Mouse (Mus musculus) left cerebral cortex, adult 8-10 months (tissue): ENCODE results near the gene Calm3. TPM values are rescaled to one million over a fixed set of nuclear protein-coding genes. Genes with fewer than 3 reads are reported as not detected.

Source experiments
- DNase-seq, 2 experiments: peaks; one replicate each; pipeline ENCODE4 v3.0.0; 2022; ENCODE audit warnings: low spot score in 2 of 2
- total RNA-seq, 4 experiments: library from RNA; stranded (reverse); gene quantifications; 2 replicates each; pipeline ENCODE4 v1.2.4; 2022

The Calm3 gene
- total RNA-seq, 4 experiments from 2014 or later: 1,595 to 1,874 (median 1,737) TPM

- DNase-seq: no peak
Observed at GRCm38 (mm10) chr7:16942861-16943260, 18.9 kb upstream of the Calm3 start.

DNA sequence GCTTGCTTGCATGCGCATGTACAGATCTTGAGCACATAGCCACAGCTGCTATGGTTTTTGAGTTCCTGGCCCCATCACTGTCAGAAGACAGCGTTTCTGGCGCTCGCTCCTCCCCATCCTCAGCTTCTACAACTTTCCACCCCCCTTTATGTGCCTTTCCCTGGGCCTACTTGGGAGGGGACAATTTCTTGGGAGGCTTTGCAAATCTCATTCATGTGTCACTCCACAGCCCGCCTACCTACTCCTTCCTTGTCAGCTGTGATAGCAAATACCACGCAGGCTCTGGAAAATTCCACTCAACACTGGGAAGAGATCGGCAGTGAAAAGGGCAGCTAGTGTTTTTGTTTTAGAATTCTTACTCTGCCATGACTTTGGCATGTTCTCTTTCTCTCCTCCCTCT lies 16.4 kb upstream of the Calm3 start:
- DNase-seq: peak in 1 of 2 experiments; percentile 84

- DNase-seq: peak in 1 of 2 experiments; percentile 78
Observed at GRCm38 (mm10) chr7:16938117-16938791, 14.3 kb upstream of the Calm3 start.

- no peak for DNase-seq
Observed at GRCm38 (mm10) chr7:16937312-16937711, 13.4 kb upstream of the Calm3 start.

DNA sequence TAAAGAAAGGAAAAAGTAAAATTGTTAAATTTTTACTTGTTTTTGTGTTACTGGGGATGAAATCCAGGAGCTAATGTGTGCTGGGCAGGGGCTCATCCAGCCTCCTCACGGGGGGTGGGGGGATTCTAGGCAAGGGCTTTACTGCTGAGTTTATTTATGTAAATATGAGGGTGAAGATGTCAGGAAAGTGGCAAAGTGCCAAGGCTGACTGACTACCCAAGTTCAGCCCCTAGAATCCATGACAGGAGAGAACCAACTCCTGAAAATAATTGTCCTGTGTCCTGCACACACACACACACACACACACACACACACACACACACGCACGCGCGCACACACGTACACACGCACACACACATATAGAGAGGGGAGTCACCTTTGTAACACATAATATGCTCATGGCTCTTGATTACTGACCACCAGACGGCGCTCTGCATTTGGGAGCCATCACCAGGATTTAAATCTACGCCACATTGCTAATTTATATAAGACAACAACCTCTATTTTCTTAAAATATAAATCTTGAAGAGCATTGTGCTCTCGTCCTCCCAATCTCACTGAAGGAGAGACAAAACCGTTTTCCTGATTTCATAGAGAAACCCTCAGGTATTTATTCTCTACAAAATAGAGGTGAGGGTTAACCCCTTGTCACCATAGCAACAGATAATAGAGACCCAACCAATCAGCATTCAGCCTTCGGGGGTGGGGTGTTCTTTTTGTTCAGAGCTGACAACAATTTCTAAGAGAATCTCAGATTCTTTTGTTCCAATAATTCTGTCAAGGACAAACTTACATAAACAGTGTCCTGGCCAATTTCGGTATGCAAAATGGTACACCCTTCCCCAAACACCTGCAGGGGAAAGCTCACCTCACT lies 9.0 kb upstream of the Calm3 start:
- no peak for DNase-seq

- no peak for DNase-seq
Observed at GRCm38 (mm10) chr7:16931968-16932627, 8.2 kb upstream of the Calm3 start.

DNA sequence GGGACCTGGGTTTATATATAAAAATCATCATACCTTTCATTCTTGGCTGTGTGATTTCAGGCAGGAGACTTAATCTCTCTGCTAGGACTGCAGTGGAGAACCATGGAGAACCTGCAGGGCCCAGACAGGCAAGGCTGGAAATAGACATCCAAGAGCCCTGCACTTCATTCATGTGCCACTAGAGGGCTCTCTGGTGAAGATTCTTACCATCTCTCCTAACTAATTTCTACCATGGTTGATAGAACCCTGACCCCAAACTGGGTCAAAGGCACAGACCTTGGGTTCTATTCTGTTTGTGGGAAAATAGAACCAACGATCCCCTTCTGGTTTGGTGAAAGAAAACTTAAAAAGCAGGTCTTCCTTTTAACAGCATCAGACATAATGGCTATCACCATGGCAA lies 6.9 kb upstream of the Calm3 start:
- DNase-seq: no peak

GRCm38 (mm10) chr7:16928341-16928740 lies 4.4 kb upstream of the Calm3 start:
- DNase-seq: no peak

- DNase-seq: peak; percentile 61 to 70
Observed at GRCm38 (mm10) chr7:16923283-16924036, 454 bp downstream of the Calm3 start.

DNA sequence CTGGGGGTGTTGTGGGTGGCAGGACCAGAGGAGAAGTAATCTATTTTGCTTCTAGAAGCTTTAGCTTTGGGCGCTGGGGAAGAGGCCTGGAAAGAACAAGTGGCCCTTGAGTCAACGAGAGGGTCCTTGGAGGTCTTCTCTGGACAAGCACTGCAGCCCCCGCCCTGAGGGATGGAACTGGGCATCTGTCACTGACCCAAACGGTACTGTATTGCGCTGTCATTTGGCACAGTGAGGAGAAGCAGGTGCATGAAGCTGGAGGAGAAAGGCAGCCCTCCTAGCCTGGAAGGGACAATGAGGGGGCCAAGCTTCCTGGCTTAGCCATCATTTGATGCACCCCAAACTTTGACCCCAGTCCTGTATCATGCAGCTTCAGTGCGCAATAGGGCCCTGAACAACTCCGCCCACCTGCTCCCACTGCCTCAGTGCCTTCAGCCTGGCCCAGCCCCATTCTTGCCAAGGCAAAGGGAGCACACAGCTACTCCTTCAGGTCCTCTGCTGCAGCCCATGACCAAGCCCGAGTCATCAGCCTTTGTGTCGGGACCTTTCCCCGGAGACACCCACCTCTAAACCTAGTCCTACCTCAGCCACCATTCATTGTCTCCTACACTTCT lies 1.4 kb downstream of the Calm3 start:
- DNase-seq: peak; percentile 34 to 62

GRCm38 (mm10) chr7:16921881-16922335 lies 2.0 kb downstream of the Calm3 start:
- DNase-seq: peak in 1 of 2 experiments; percentile 25

GRCm38 (mm10) chr7:16920818-16921791 lies 2.8 kb downstream of the Calm3 start:
- peak in 1 of 2 experiments; percentile 42 for DNase-seq

DNA sequence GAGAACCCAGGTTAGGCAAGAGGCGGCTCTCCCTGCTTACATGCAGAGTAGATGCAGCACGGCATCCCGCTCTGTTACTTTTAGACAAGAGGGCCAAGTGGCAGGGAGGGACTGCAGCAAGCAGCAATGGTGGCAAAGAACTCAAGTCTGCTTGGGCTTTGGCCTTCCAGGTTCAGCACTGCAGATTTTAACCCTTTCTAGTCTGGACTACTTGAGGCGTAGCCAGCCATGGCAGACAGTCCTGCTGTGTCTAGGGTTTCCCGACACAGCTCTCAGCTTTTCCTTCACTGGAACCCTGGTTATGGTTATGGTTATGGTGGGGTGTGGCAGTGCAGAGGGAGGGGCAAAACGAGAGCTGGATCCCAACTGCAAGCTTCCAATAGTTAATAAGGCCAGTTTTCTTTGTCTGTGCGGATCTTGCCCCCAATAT lies 3.7 kb downstream of the Calm3 start:
- no peak for DNase-seq

- no peak for DNase-seq
Observed at GRCm38 (mm10) chr7:16919395-16920149, 4.3 kb downstream of the Calm3 start.

DNA sequence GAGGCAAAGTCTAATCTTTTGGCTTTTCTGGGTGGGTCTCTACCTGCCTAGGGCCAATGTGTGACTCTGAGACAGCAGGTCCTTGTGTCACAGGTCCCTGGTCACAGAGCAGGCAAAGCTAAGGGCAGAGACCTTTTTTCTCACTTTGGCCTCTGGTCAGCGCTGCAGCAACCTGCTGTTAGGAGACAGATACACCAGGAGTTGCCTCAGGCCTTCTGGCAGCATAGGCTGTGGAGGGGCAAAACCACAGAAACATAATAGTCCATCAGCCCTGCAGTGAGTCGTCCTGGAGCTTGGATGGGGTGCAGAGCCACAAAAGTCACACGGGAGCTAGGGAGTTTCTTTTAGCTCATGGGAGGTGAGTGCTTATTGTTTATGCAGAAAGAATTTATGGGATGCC lies 5.2 kb downstream of the Calm3 start:
- no peak for DNase-seq

DNA sequence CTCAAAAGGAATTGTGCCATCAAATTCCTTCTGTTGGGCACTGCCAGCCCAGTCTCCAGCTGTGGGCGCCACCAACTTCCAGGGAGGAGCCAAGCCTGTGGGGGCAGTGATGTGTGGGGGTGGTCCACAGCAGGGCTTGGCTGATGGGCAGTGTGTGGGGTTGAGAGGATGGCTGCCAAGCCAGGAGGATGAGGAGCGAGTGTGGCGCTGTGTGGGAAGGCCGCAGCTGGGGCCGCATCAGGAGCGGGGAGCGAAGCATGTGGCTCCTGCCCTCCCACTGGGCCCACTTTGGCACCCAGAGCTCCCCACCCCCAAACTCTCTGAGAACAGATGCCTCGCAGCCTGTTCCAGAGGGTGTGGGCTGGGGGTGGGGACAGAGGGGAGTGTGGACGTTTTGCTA lies 5.9 kb downstream of the Calm3 start:
- DNase-seq: peak in 1 of 2 experiments; percentile 89

- no peak for DNase-seq
Observed at GRCm38 (mm10) chr7:16917447-16917846, 6.5 kb downstream of the Calm3 start.

- peak in 1 of 2 experiments; percentile 20 for DNase-seq
Observed at GRCm38 (mm10) chr7:16916342-16917265, 7.3 kb downstream of the Calm3 start.
